Mouse (Mus musculus): ENCODE measurements at regions not wholly inside any gene's neighbourhood (a gene's known extent, or its start where the extent isn't known, plus 50 kb on each side); places are given as distances from the start of the nearest gene placed in this dataset.

DNA sequence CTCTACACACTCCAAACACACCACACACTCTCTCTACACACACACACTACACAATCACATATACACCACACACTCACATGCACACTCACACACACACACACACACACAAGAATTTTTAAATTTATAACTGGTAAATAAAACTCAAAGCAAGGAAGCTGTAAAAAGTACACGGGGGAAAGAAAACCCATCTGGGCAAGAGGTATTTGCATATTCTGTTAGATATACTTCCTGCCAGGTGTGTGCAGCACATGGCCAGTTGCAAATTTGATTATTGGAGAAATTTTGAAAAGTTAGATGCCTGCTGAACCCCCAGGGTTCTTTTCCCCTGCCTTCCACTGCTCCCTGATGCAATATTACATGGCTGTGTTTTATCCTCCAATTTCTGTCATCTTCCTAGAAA is 226.4 kb downstream of the Lpin1 start:
- TF ChIP-seq CTCF (IDR thresholded peaks at IDR 0.05 in 2 of 3, conservative IDR thresholded peaks at IDR 0.05 in 1 of 3; ENCODE audit: control insufficient read depth in 1 of 3, insufficient read depth in 1 of 3, low read depth in 2 of 3, low read length in 3 of 3, poor library complexity in 1 of 3, severe bottlenecking in 1 of 3) (no peak), POLR2A (IDR thresholded peaks at IDR 0.05; ENCODE audit: control insufficient read depth in 1 of 2, insufficient read depth in 1 of 2, low read depth in 1 of 2, low read length in 2 of 2, poor library complexity in 1 of 2) (no peak), MAFK (IDR thresholded peaks at IDR 0.05; ENCODE audit: borderline replicate concordance, low read depth, low read length) (no peak), POLR2AphosphoS2 (IDR thresholded peaks at IDR 0.05; ENCODE audit: low read length) (no peak), MAZ (IDR thresholded peaks at IDR 0.05; ENCODE audit: low read depth, low read length) (no peak)

Data from MEL (cell line).